Mouse (Mus musculus): Measurements from ENCODE around the gene Arap2.
"Not testable (repeated sequence)": the region's sequence is repeated elsewhere in the genome, so short reads cannot be mapped to it uniquely, and the experiment has no call there.

The Arap2 gene

GRCm38 (mm10) chr5:62743220-62743922, 22.6 kb downstream of the Arap2 start:
- no peak for DNase-seq (ENCODE audit: low read depth, low spot score)

- no peak for DNase-seq (ENCODE audit: low read depth, low spot score)
Observed at GRCm38 (mm10) chr5:62739451-62740415, 26.2 kb downstream of the Arap2 start.

- not testable (repeated sequence) for DNase-seq (ENCODE audit: low read depth, low spot score)
Observed at GRCm38 (mm10) chr5:62730573-62730972, 35.4 kb downstream of the Arap2 start.

- DNase-seq (ENCODE audit: low read depth, low spot score): no peak
Observed at GRCm38 (mm10) chr5:62725551-62725950, 40.4 kb downstream of the Arap2 start.

GRCm38 (mm10) chr5:62723261-62724105, 42.5 kb downstream of the Arap2 start:
- DNase-seq (ENCODE audit: low read depth, low spot score): no peak

GRCm38 (mm10) chr5:62716468-62716867, 49.5 kb downstream of the Arap2 start:
- DNase-seq (ENCODE audit: low read depth, low spot score): no peak

- no peak for DNase-seq (ENCODE audit: low read depth, low spot score)
Observed at GRCm38 (mm10) chr5:62715977-62716376, 50.0 kb downstream of the Arap2 start.

GRCm38 (mm10) chr5:62715436-62715835, 50.5 kb downstream of the Arap2 start:
- no peak for DNase-seq (ENCODE audit: low read depth, low spot score)

GRCm38 (mm10) chr5:62710955-62711354, 55.0 kb downstream of the Arap2 start:
- no peak for DNase-seq (ENCODE audit: low read depth, low spot score)

GRCm38 (mm10) chr5:62706900-62707299, 59.1 kb downstream of the Arap2 start:
- DNase-seq (ENCODE audit: low read depth, low spot score): peak; percentile 14

- DNase-seq (ENCODE audit: low read depth, low spot score): no peak
Observed at GRCm38 (mm10) chr5:62689965-62690364, 76.0 kb downstream of the Arap2 start.

GRCm38 (mm10) chr5:62683751-62684150, 82.2 kb downstream of the Arap2 start:
- no peak for DNase-seq (ENCODE audit: low read depth, low spot score)

- DNase-seq (ENCODE audit: low read depth, low spot score): no peak
Observed at GRCm38 (mm10) chr5:62683207-62683606, 82.8 kb downstream of the Arap2 start.

GRCm38 (mm10) chr5:62677390-62677789, 88.6 kb downstream of the Arap2 start:
- no peak for DNase-seq (ENCODE audit: low read depth, low spot score)

GRCm38 (mm10) chr5:62672736-62673436, 93.1 kb downstream of the Arap2 start:
- no peak for DNase-seq (ENCODE audit: low read depth, low spot score)

GRCm38 (mm10) chr5:62665329-62665728, 100.6 kb downstream of the Arap2 start:
- DNase-seq (ENCODE audit: low read depth, low spot score): no peak

GRCm38 (mm10) chr5:62664847-62665246, 101.1 kb downstream of the Arap2 start:
- DNase-seq (ENCODE audit: low read depth, low spot score): no peak

- DNase-seq (ENCODE audit: low read depth, low spot score): no peak
Observed at GRCm38 (mm10) chr5:62663206-62663605, 102.8 kb downstream of the Arap2 start.

GRCm38 (mm10) chr5:62653924-62654323, 112.0 kb downstream of the Arap2 start:
- no peak for DNase-seq (ENCODE audit: low read depth, low spot score)

- no peak for DNase-seq (ENCODE audit: low read depth, low spot score)
Observed at GRCm38 (mm10) chr5:62642330-62642729, 123.6 kb downstream of the Arap2 start.

GRCm38 (mm10) chr5:62640501-62640900, 125.5 kb downstream of the Arap2 start:
- no peak for DNase-seq (ENCODE audit: low read depth, low spot score)

Data from R1 (cell line).